Mouse (Mus musculus): ENCODE data around the gene Zdhhc6. TPM values are rescaled to one million over a fixed set of nuclear protein-coding genes. Genes with fewer than 3 reads are reported as not detected.

The Zdhhc6 gene
- 10 to 100 TPM; 23.4 to 26.2 (median 24.8) TPM for total RNA-seq (2022)

- peak; percentile 68 to 80 for DNase-seq (ENCODE audit: low spot score in 2 of 2)
Measured at GRCm38 (mm10) chr19:55315452-55316108, at the start of gene Zdhhc6. Gene Zdhhc6, minus strand, starts transcription at chr19:55316032.

GRCm38 (mm10) chr19:55362606-55363005 lies 46.8 kb upstream of the Zdhhc6 start:
- peak in 1 of 2 experiments; percentile 70 for DNase-seq (ENCODE audit: low spot score in 2 of 2)

GRCm38 (mm10) chr19:55350673-55351378 lies 35.0 kb upstream of the Zdhhc6 start:
- no peak for DNase-seq (ENCODE audit: low spot score in 2 of 2)

GRCm38 (mm10) chr19:55348187-55348586 lies 32.4 kb upstream of the Zdhhc6 start:
- DNase-seq (ENCODE audit: low spot score in 2 of 2), result no peak

- DNase-seq (ENCODE audit: low spot score in 2 of 2), result no peak
Measured at GRCm38 (mm10) chr19:55343274-55343673, 27.4 kb upstream of the Zdhhc6 start.

GRCm38 (mm10) chr19:55342423-55342822 lies 26.6 kb upstream of the Zdhhc6 start:
- DNase-seq (ENCODE audit: low spot score in 2 of 2), result no peak

GRCm38 (mm10) chr19:55341377-55341776 lies 25.5 kb upstream of the Zdhhc6 start:
- no peak for DNase-seq (ENCODE audit: low spot score in 2 of 2)

- no peak for DNase-seq (ENCODE audit: low spot score in 2 of 2)
Measured at GRCm38 (mm10) chr19:55340521-55340920, 24.7 kb upstream of the Zdhhc6 start.

- DNase-seq (ENCODE audit: low spot score in 2 of 2), result no peak
Measured at GRCm38 (mm10) chr19:55337664-55338063, 21.8 kb upstream of the Zdhhc6 start.

GRCm38 (mm10) chr19:55337066-55337465 lies 21.2 kb upstream of the Zdhhc6 start:
- DNase-seq (ENCODE audit: low spot score in 2 of 2), result no peak

- DNase-seq (ENCODE audit: low spot score in 2 of 2), result no peak
Measured at GRCm38 (mm10) chr19:55336441-55336840, 20.6 kb upstream of the Zdhhc6 start.

GRCm38 (mm10) chr19:55335881-55336280 lies 20.0 kb upstream of the Zdhhc6 start:
- no peak for DNase-seq (ENCODE audit: low spot score in 2 of 2)

- DNase-seq (ENCODE audit: low spot score in 2 of 2), result peak; percentile 33 to 61
Measured at GRCm38 (mm10) chr19:55332641-55333268, 16.9 kb upstream of the Zdhhc6 start.

- DNase-seq (ENCODE audit: low spot score in 2 of 2), result no peak
Measured at GRCm38 (mm10) chr19:55331776-55332175, 15.9 kb upstream of the Zdhhc6 start.

- no peak for DNase-seq (ENCODE audit: low spot score in 2 of 2)
Measured at GRCm38 (mm10) chr19:55327510-55327909, 11.7 kb upstream of the Zdhhc6 start.

GRCm38 (mm10) chr19:55322604-55323003 lies 6.8 kb upstream of the Zdhhc6 start:
- no peak for DNase-seq (ENCODE audit: low spot score in 2 of 2)

GRCm38 (mm10) chr19:55319521-55319920 lies 3.7 kb upstream of the Zdhhc6 start:
- DNase-seq (ENCODE audit: low spot score in 2 of 2), result no peak

GRCm38 (mm10) chr19:55319036-55319435 lies 3.2 kb upstream of the Zdhhc6 start:
- DNase-seq (ENCODE audit: low spot score in 2 of 2), result no peak

GRCm38 (mm10) chr19:55316901-55317300 lies 1.1 kb upstream of the Zdhhc6 start:
- no peak for DNase-seq (ENCODE audit: low spot score in 2 of 2)

GRCm38 (mm10) chr19:55316109-55316714 lies 380 bp upstream of the Zdhhc6 start, which contains the start of gene Vti1a:
Gene Vti1a, plus strand, starts transcription at chr19:55316295.
- peak; percentile 73 to 81 for DNase-seq (ENCODE audit: low spot score in 2 of 2)

- no peak for DNase-seq (ENCODE audit: low spot score in 2 of 2)
Measured at GRCm38 (mm10) chr19:55313649-55314048, 2.2 kb downstream of the Zdhhc6 start.

GRCm38 (mm10) chr19:55311874-55312273 lies 4.0 kb downstream of the Zdhhc6 start:
- no peak for DNase-seq (ENCODE audit: low spot score in 2 of 2)

All from left cerebral cortex, adult 8-10 months (tissue).